Comparison of ENCODE assay signal across 31 mouse cellular contexts in the genomic region with DNA sequence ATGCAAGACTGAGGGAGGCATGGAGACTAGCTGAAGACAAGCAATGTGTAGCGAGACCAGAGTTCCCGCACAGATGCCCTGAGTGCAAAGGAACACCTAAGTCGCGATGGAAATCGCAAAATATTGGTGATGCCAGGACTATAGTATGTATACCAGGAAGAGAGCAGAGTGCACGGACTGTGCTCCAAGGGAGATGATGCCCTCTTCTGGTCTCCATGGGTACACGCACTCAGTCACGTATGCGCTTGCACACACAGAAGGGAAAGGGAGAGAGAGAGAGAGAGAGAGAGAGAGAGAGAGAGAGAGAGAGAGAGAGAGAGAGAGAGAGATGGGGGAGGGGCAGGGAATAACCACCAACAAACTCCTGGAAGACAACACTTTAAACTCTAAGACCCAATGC. TPM values are rescaled to one million over a fixed set of nuclear protein-coding genes. Genes with fewer than 3 reads are reported as not detected.
DNase-seq lines count a peak whose midpoint lies in the region; ATAC-seq and TF ChIP-seq lines count a peak whose summit lies in the region.
"Had no signal": no experiment of that assay in that cellular context is flagged by ENCODE, and none has a peak within 500 bp of the region (broad histone marks: within the 10 kb centered on the region; RNA-seq: fewer than 3 reads in every experiment).

No protein-coding gene starts in this region.

- ATAC-seq in hindbrain, postnatal 0 days, result no peak
- ATAC-seq in hindbrain, embryonic 11.5 days (ENCODE audit: low FRiP score), result no peak
- no peak for ATAC-seq in lung, embryonic 14.5 days (ENCODE audit: insufficient read depth)
- no peak for ATAC-seq in stomach, postnatal 0 days (ENCODE audit: low FRiP score, low TSS enrichment)
- ATAC-seq: forebrain, postnatal 0 days had no signal

- H3K36me3 ChIP-seq in hindbrain, postnatal 0 days (ENCODE audit: insufficient read depth, low read length), result no peaks in the 10 kb centered on the region
- H3K36me3 ChIP-seq in hindbrain, embryonic 11.5 days (ENCODE audit: control insufficient read depth, insufficient read depth, low read length), result no peaks in the 10 kb centered on the region
- H3K36me3 ChIP-seq in lung, embryonic 14.5 days (ENCODE audit: insufficient read depth), result no peaks in the 10 kb centered on the region
- H3K36me3 ChIP-seq in stomach, postnatal 0 days (ENCODE audit: control insufficient read depth, insufficient read depth, low read length), result no peaks in the 10 kb centered on the region
- H3K36me3 ChIP-seq in heart, embryonic 10.5 days, result peaks cover 2% of the 10 kb centered on the region; the same call in 1 of the 2 replicates
- H3K36me3 ChIP-seq: forebrain, embryonic 12.5 days; heart, embryonic 15.5 days; hindbrain, embryonic 13.5 days; limb, embryonic 10.5 days; limb, embryonic 15.5 days; midbrain, embryonic 12.5 days; neural tube, embryonic 12.5 days had no signal

- TF ChIP-seq CTCF in hindbrain, postnatal 0 days (IDR thresholded peaks at IDR 0.05; ENCODE audit: low read depth), result peak; percentile 15; the same call in 1 of the 2 replicates
- no peak for TF ChIP-seq CTCF in lung, embryonic 14.5 days (IDR thresholded peaks at IDR 0.05; ENCODE audit: low read depth)
- peak; percentile 10; the same call in 1 of the 2 replicates for TF ChIP-seq CTCF in stomach, postnatal 0 days (IDR thresholded peaks at IDR 0.05; ENCODE audit: low read depth)

- WGBS in hindbrain, postnatal 0 days, result 96% methylated on average over 9 of the region's 9 CpGs
- 93% methylated on average over 9 of the region's 9 CpGs for WGBS in hindbrain, embryonic 11.5 days
- 96% methylated on average over 9 of the region's 9 CpGs for WGBS in lung, embryonic 14.5 days
- WGBS in stomach, postnatal 0 days, result 95% methylated on average over 9 of the region's 9 CpGs
- 88% methylated on average over 9 of the region's 9 CpGs for WGBS in heart, embryonic 10.5 days

- no peak for TF ChIP-seq EP300 in stomach, postnatal 0 days (optimal IDR thresholded peaks at IDR 0.05)

- H3K4me3 ChIP-seq in hindbrain, postnatal 0 days (ENCODE audit: low read length), result no peak overlapping the region
- H3K4me3 ChIP-seq in hindbrain, embryonic 11.5 days (ENCODE audit: low read depth, low read length), result no peak overlapping the region
- no peak overlapping the region for H3K4me3 ChIP-seq in lung, embryonic 14.5 days (ENCODE audit: low read depth, low read length)
- H3K4me3 ChIP-seq in stomach, postnatal 0 days (ENCODE audit: low read depth, low read length), result no peak overlapping the region
- no peak overlapping the region for H3K4me3 ChIP-seq in heart, embryonic 10.5 days
- H3K4me3 ChIP-seq: forebrain, embryonic 12.5 days; heart, embryonic 15.5 days; hindbrain, embryonic 13.5 days; limb, embryonic 10.5 days; limb, embryonic 15.5 days; megakaryocyte, embryonic 14.5 days; midbrain, embryonic 12.5 days; myocyte; neural tube, embryonic 12.5 days had no signal

- no peak overlapping the region for H3K27ac ChIP-seq in hindbrain, postnatal 0 days
- no peak overlapping the region for H3K27ac ChIP-seq in hindbrain, embryonic 11.5 days (ENCODE audit: low read depth, low read length)
- no peak overlapping the region for H3K27ac ChIP-seq in lung, embryonic 14.5 days (ENCODE audit: low read depth)
- H3K27ac ChIP-seq in stomach, postnatal 0 days (replicated peaks), result no peak overlapping the region
- H3K27ac ChIP-seq in heart, embryonic 10.5 days, result no peak overlapping the region
- H3K27ac ChIP-seq: forebrain, embryonic 12.5 days; heart, embryonic 15.5 days; hindbrain, embryonic 13.5 days; limb, embryonic 10.5 days; limb, embryonic 15.5 days; midbrain, embryonic 12.5 days; neural tube, embryonic 12.5 days had no signal

- no peak overlapping the region for H3K4me2 ChIP-seq in hindbrain, postnatal 0 days (ENCODE audit: low read depth, low read length)
- H3K4me2 ChIP-seq in hindbrain, embryonic 11.5 days (replicated peaks; ENCODE audit: low read depth, low read length), result no peak overlapping the region
- no peak overlapping the region for H3K4me2 ChIP-seq in lung, embryonic 14.5 days
- H3K4me2 ChIP-seq in stomach, postnatal 0 days (replicated peaks; ENCODE audit: low read depth), result no peak overlapping the region
- H3K4me2 ChIP-seq: forebrain, embryonic 12.5 days; heart, embryonic 15.5 days; hindbrain, embryonic 13.5 days; limb, embryonic 15.5 days; midbrain, embryonic 12.5 days; neural tube, embryonic 12.5 days had no signal

- no peak overlapping the region for H3K9ac ChIP-seq in hindbrain, postnatal 0 days (replicated peaks; ENCODE audit: low read length)
- H3K9ac ChIP-seq in hindbrain, embryonic 11.5 days (ENCODE audit: low read depth, low read length), result no peak overlapping the region
- no peak overlapping the region for H3K9ac ChIP-seq in lung, embryonic 14.5 days
- no peak overlapping the region for H3K9ac ChIP-seq in stomach, postnatal 0 days (ENCODE audit: low read length)
- H3K9ac ChIP-seq: forebrain, embryonic 12.5 days; forebrain, postnatal 0 days; heart, embryonic 15.5 days; hindbrain, embryonic 13.5 days; limb, embryonic 15.5 days; midbrain, embryonic 12.5 days; neural tube, embryonic 12.5 days had no signal

- H3K27me3 ChIP-seq in hindbrain, postnatal 0 days (ENCODE audit: insufficient read depth, low read length), result no peaks in the 10 kb centered on the region
- no peaks in the 10 kb centered on the region for H3K27me3 ChIP-seq in hindbrain, embryonic 11.5 days (ENCODE audit: control insufficient read depth, insufficient read depth, low read length)
- H3K27me3 ChIP-seq in lung, embryonic 14.5 days (ENCODE audit: insufficient read depth, low read length), result no peaks in the 10 kb centered on the region
- H3K27me3 ChIP-seq in stomach, postnatal 0 days (ENCODE audit: control insufficient read depth, insufficient read depth, low read length), result no peaks in the 10 kb centered on the region
- peaks cover 9% of the 10 kb centered on the region; the same call in 1 of the 2 replicates for H3K27me3 ChIP-seq in heart, embryonic 10.5 days (ENCODE audit: insufficient read depth, poor library complexity, severe bottlenecking)
- H3K27me3 ChIP-seq: neural tube, embryonic 12.5 days had no signal

- H3K9me3 ChIP-seq in hindbrain, postnatal 0 days (ENCODE audit: low read length), result no peaks in the 10 kb centered on the region
- no peaks in the 10 kb centered on the region for H3K9me3 ChIP-seq in hindbrain, embryonic 11.5 days (ENCODE audit: control insufficient read depth, low read length)
- no peaks in the 10 kb centered on the region for H3K9me3 ChIP-seq in lung, embryonic 14.5 days (ENCODE audit: low read depth, low read length)
- H3K9me3 ChIP-seq in stomach, postnatal 0 days (ENCODE audit: control insufficient read depth, low read length), result no peaks in the 10 kb centered on the region
- H3K9me3 ChIP-seq in heart, embryonic 10.5 days, result no peaks in the 10 kb centered on the region
- H3K9me3 ChIP-seq: forebrain, embryonic 12.5 days; heart, embryonic 15.5 days; hindbrain, embryonic 13.5 days; limb, embryonic 10.5 days; limb, embryonic 15.5 days; midbrain, embryonic 12.5 days; neural tube, embryonic 12.5 days had no signal

- no peak for DNase-seq in hindbrain, postnatal 0 days (ENCODE audit: low spot score)
- DNase-seq in hindbrain, embryonic 11.5 days (ENCODE audit: low spot score), result no peak
- peak; percentile 12 for DNase-seq in lung, embryonic 14.5 days
- no peak for DNase-seq in lung, postnatal 36 days
- DNase-seq in ZHBTc4 (ENCODE audit: low read depth, low spot score), result peak; percentile 33
- DNase-seq in stomach, postnatal 0 days (ENCODE audit: low spot score), result no peak
- no peak for DNase-seq in heart, embryonic 10.5 days (ENCODE audit: low spot score)
- no peak for DNase-seq in right cerebral cortex, postnatal 14 days
- DNase-seq: adrenal gland, postnatal 25 days; cerebellum, adult 18-20 months; cerebellum, postnatal 10 days; forebrain, postnatal 0 days; gastrocnemius, postnatal 10 days; heart, postnatal 36 days; kidney, adult 18-20 months; kidney, postnatal 10 days; layer of hippocampus, adult 9-11 months; lung, adult 2 months; lung, postnatal 4 days had no signal

- peaks cover 11% of the 10 kb centered on the region; the same call in 1 of the 2 replicates for H3K4me1 ChIP-seq in hindbrain, postnatal 0 days (ENCODE audit: insufficient read depth, low read length)
- peaks cover 8% of the 10 kb centered on the region for H3K4me1 ChIP-seq in hindbrain, embryonic 11.5 days (replicated peaks; ENCODE audit: control insufficient read depth, insufficient read depth, low read length)
- no peaks in the 10 kb centered on the region for H3K4me1 ChIP-seq in lung, embryonic 14.5 days (ENCODE audit: insufficient read depth)
- no peaks in the 10 kb centered on the region for H3K4me1 ChIP-seq in stomach, postnatal 0 days (replicated peaks; ENCODE audit: control insufficient read depth, insufficient read depth)
- H3K4me1 ChIP-seq in heart, embryonic 10.5 days, result peaks cover 11% of the 10 kb centered on the region; the same call in 1 of the 2 replicates
- H3K4me1 ChIP-seq: heart, embryonic 15.5 days; megakaryocyte, embryonic 14.5 days had no signal

RNA-seq across cellular contexts. Expression of gene Fcnb, which starts 35.7 kb away (rescaled TPM):
- total RNA-seq in hindbrain, postnatal 0 days (2014; rRNA removed), result not detected in 2 replicates
- polyA plus RNA-seq in hindbrain, postnatal 0 days (2015; fragmentation: Nextera tagmentation; extraction: Ambion mirVana), result not detected in 2 replicates
- not detected in 2 replicates for polyA plus RNA-seq in hindbrain, embryonic 11.5 days (2014; fragmentation: Nextera tagmentation; extraction: Ambion mirVana)
- polyA plus RNA-seq in lung, embryonic 14.5 days (2014; fragmentation: Nextera tagmentation; extraction: Ambion mirVana), result 0.30 TPM in 1 of 2 replicates, not detected in the other
- polyA plus RNA-seq in stomach, postnatal 0 days (2015; fragmentation: Nextera tagmentation; extraction: Ambion mirVana), result 0.13 and 0.41 TPM in 2 replicates
- polyA plus RNA-seq in heart, embryonic 10.5 days (2016; fragmentation: Nextera tagmentation; extraction: Ambion mirVana), result not detected in 2 replicates
- total RNA-seq: adrenal gland, postnatal 25 days; forebrain, postnatal 0 days; heart, postnatal 36 days; left cerebral cortex, postnatal 10 days; midbrain, postnatal 0 days had no signal
- polyA plus RNA-seq: forebrain, postnatal 0 days; large intestine, adult 2 months; midbrain, embryonic 12.5 days; midbrain, postnatal 0 days; myocyte had no signal

Comparison
In these comparisons a context has a peak if more than half of its experiments do, and no peak if none do; other contexts are left out.
1. DNase-seq: peak in lung, embryonic 14.5 days (single experiment) and ZHBTc4 (single experiment); none in hindbrain, postnatal 0 days (single experiment), hindbrain, embryonic 11.5 days (single experiment), lung, postnatal 36 days (single experiment), stomach, postnatal 0 days (single experiment), heart, embryonic 10.5 days (single experiment) and right cerebral cortex, postnatal 14 days (single experiment).